Mouse (Mus musculus) 3134 (cell line): ENCODE data around the gene Isl2.

Source experiments
- DNase-seq: peaks from one replicate; pipeline ENCODE4 v3.0.0-alpha.2; 2011; ENCODE audit warnings: low spot score; ENCODE audit not compliant: insufficient read length; ENCODE audit errors: extremely low read depth

The Isl2 gene

DNA sequence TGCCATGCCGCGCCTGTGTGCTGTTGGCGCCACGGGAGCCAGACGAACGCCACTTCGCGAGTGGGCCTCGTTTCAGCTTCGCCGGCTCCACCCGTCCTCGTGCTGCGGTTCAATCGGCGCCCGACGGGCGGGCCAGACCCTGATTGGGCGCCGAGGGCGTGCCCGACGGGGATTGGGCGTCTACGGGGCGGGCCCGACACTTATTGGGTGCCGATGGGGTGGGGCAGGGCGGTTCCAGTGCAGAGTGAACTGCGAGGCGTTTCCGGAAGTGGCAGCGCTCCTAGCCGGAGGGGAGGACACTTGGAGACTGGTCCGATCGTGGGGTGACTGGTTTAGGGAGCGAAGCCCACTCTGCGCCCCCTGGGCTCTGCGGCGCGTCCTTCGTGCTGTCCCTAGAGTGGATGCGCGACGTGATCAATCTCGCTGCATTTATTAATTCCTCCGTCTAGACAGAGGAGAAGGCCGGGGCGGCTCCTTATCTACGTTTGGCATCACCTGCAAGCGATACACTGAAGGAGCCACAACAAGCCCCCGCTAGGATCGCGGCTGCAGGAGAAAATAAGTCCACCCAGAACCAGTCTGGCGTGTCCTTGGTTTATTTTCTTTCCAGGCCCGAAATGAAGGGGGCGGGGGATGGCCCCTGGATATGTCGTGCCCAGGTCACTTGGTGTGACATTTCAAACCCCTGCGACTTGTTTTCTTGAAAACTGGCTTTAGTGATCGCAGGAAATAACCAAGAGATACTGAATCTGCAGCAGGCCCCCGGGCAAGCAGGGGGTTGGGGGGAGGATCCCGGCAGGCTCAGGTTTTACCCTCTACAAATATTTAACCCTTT lies 7.9 kb downstream of the Isl2 start:
- no peak for DNase-seq

DNA sequence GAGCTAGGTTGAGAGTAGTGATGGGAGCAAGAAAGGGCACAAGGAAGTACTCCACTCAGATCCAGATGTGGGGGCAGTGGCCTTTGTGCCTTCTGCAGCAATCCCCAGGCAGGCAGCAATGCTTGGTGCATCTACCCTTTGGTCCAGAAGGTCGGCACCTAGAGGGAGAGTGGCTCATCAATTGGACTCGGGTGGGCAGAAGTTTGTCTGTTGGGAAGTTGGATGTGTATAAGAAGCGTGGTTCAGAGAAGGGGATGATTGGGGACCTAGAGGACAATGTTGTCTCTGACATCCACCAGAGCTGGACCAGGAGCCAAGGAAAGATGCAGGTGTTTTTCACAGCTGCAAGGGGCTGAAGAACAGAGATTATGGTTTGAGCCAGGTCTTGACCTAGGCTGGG lies 10.4 kb downstream of the Isl2 start:
- DNase-seq = no peak

DNA sequence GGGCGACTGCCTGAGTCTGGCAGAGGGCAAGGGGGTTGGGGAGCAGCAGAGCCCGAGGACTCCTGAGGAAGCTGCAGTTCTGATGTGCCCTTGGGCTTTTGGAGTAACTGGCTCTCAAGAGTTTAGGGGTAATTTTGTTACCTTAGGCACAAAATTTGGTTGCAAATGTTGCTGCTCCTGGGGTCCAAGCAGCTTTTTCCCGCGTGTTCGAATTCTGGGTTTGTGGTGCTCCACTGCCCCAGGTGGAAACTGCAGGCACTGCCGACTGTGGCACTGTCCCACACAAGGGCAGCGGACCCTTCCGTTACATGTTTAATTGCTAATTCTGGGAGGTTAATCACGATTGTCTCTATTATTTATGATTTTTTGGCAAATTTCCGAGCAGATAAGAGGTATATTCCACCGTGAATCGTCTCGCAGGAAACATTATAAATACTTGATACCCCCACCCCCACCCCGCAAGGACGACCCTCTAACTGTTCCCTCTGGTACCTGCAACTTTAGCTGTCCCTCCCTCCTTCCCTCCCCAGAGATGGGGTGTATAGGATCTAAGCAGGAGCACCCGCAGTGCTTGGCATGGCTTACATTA lies 10.9 kb downstream of the Isl2 start:
- DNase-seq = no peak

DNA sequence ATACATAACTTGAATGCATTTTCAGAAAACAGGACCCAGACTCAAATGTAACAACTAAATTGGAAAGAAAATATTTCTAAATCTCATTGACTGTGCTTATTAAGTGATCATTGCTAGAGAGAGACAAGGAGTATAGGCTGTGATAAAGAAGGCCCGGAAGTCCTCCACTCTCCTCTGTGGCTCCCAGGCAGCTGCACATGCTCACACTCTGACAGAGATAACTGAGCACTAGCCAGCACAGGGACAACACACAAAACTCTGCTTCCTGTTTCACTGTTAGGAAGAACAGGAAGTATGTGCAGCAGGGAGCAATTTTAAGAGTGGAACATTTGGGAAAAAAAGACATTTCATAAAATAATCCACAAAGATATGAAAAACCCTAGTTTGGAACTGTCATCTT lies 16.5 kb downstream of the Isl2 start:
- DNase-seq = no peak

DNA sequence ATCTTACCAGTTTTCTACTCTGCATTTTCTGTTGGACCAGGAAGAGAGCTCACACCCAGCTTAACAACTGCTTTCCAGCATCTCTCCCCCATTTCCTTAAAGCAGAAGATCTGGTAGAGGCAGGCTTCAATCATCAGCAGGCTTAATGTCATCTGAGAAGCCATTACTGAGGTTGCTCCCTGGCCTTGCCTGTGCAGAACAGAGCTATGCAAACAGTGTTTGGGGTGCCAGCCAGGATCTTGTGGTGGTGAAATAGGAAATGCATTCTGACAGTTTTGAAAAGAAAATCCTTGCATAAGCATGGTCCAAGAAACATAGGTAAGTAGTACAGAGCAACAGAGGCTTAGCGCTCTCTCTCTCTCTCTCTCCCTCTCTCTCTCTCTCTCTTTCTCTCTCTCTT lies 22.5 kb downstream of the Isl2 start:
- DNase-seq = no peak

DNA sequence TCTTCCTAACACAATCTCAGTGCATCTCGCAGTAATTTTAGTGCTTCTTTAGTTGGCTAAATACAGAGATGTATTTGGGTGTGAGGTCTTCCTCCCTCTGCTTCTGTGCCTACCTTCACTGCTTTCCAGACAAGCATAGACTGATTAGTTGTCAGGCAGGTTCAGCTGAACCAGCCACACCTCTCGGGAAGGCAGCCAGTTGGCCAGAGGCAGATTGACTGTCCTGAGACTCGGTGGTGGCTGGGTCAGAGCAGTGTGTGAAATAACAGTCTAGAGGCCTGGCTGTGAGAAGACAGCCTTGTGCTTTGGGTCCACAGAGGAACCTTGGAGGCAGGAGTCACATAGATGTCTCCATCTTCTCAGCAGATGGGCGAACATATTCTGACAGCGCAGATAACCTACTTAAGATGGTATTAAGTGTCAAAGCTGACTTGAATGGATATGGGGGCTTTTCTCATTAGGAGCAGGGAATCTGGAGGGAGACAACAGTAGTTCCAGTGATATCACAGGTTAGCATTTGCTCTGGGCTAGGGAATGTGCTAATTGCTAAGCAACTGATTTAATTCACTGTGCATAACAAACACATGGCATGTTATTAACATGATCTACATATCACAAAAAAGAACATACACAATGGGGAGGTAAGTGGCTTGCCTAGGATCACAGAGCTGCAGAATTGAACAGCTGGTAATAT lies 30.1 kb downstream of the Isl2 start:
- DNase-seq = no peak

DNA sequence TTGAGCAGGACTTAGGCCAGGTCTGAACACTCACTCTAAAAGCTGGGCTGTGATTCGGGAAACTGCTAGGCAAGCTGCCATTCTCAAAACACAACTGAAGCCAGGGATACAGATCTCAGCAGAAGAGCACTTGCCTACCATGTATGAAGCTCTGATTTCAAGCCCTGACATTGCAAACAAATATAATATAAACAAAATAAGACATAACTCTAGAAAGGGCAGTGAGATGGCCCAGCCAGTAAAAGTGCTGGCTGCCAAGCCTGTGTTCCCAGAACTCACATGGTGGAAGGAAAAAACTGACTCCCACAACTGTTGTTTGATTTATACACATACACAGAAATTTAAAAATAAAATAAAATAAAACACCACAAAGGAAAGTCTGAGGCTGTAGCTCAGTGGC lies 32.6 kb downstream of the Isl2 start:
- no peak for DNase-seq

DNA sequence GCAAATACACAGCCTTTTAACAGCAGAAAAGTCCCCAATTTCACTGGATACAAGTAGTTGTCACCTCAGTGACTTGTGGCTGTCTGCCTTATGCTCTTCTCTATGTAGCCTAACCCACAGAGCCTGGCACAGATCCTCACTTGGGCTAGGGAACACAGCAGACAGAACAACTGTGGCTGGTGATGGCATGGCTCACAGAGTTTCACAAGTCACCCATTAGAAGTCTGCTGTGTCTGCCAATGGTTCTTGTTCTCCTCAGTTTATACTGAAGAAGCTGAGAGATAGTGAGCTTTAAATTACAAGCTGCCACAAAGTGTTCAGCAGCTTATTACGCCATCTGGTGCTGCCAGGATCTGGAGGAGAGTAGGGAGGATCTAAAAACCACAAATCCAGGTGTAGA lies 38.1 kb downstream of the Isl2 start:
- DNase-seq = no peak

DNA sequence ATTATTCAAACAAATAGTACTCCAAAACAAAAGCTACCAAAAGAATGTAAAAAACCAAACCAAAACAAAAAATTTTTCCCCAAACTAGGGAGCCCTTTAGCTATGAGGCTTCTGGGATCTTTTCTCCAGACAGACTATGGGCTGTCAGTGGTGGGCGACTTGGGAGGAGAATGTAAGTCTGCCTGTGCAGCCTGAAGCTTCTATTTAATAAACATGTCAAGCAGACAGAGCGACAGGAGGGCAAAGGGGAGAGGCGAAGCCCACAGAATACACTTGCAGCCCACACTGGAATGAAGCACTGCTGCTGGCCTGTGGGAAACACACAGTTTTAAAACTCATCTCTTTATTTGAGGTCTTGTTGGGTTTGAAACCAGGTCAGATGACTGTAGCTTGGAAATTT lies 42.9 kb downstream of the Isl2 start:
- no peak for DNase-seq

DNA sequence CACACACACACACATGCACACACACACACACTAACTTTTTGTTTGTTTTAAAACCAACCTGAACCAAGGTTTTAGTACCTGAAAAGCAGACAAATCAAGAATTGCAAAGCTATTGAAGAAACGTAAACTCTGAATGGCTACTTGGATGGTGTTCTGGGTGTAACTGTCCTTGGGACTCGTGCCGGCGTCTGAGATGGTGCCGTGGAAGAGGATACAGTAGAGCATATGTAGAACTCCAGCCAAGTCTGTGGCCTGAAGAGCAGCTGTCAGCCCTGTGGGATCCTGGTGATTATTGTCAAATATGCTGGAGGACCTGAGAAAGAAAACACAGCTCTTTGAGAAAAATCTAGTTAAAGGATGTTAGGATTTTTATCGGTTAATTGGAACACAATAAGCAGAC lies 47.7 kb downstream of the Isl2 start:
- no peak for DNase-seq
